Mouse (Mus musculus) adrenal gland, adult 2 months (tissue): ENCODE results near the gene Kbtbd2. TPM values are rescaled to one million over a fixed set of nuclear protein-coding genes. Genes with fewer than 3 reads are reported as not detected.

Source experiments
- DNase-seq: peaks from one replicate; pipeline ENCODE4 v3.0.0; 2021
- polyA plus RNA-seq: library from polyadenylated mRNA; depleted of rRNA; stranded (reverse); fragments of >200 nt; gene quantifications from 2 replicates; pipeline ENCODE4 v1.2.3, GENCODE M21; 2012; rRNA removed
- total RNA-seq, 2 experiments: library from RNA; stranded (reverse); gene quantifications; 2 replicates each; pipeline ENCODE4 v1.2.3; 2021

Kbtbd2 gene
- total and polyA plus RNA-seq, 3 experiments, result 3.0 to 32.7 (median 28.5) TPM

DNA sequence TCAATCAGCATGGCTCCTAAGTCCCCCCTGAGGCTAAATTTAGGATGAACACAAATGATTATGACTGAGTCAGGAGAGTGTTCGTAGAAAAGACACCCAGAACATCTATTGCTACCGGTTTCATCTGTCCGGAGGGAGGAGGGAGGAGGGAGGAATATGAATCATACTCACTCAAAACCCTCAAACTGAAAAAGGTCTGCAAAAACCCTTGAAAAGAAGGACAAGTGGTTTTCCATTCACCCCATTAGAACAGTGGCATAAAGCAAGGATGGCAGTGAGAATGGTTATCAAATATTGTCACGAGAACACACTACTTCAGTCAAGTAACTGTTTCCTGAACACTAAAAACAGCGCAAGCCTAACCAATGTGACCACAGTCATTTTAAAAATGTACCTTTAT lies 12.5 kb downstream of the Kbtbd2 start:
- peak; percentile 37 for DNase-seq

DNA sequence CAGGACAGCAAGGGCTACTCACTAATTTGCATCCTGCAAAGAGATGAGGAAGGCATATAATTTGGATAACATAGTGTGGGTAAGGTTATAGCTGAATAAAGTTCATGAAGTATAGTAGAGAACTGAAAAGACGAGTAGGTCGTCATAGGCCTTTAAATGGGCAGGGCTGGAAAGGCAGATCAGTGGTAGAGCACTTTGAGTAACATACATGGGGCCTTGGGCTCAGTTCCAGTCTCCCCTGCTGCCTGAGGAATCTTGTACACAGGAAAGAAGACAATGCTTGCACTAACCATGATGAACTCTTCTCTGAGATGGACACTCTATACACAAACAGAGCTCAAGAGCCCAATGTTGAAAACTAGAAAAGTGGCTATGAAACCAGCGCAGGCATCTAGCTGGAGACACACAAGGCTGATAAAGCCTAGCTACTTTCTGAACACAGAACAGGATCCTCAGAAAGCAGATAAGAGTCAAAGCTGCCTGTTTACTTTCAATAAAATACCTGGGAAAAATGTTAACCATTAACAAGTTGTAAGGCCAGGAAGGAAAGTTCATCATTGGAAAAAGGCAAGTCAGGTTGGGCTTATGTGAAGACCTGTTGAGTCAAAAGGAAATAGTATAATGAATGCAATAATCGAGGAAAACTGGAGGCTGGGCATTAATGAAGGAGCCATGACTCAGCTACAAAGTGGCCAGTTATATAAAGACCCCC lies 13.9 kb downstream of the Kbtbd2 start:
- DNase-seq, result no peak

DNA sequence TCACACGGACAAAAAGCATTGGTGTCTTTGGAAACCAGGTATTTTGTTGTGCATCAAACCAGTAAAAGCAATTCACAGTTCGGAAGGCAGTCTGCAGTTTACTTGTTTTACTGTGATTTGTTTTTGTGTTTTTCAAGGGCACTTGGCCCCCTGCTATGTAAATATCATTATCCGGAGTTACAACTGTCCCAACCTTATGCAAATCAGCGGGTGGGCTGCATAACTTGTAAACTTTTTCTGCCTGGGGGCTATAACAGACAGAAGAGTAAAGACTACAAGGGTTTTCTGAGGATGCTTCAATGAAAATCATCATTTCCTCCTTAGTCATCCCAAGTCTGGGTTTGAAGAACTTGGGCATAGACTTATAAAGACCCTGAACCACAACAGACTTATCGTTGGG lies 18.0 kb downstream of the Kbtbd2 start:
- no peak for DNase-seq

DNA sequence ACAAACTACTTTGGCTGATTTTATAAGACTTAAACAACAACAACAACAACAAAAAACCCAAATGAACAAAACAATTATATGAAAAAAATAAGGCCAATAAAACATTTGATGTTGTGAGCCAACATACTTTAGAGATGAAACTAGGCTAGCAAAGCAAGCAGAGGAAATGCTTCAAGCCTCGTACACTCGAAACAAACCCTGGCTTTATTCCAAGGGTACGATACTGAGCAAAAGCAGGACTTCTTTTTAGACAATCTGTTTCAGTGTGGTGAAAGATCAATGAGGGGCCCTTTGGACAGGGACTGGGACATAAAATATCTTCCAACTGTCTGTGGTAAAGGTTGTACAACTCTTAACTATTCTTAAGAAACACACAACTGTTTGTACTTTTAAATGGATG lies 21.8 kb downstream of the Kbtbd2 start:
- DNase-seq, result no peak

DNA sequence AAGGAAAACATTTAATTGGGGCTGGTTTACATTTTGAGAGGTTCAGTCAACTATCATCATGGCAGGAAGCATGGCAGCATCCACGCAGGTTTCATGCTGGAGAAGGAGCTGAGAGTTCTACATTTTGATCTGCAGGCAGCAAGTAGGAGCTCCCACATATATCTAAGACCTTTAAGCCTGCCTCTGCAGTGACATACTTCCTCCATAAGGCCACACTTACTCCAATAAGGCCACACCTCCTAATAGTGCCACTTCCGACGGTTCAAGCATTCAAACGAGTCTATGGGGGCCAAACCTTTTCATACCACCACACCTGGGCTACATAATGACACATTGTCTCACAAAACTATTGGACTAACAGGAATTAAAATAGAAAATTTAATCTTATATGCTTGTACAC lies 31.9 kb downstream of the Kbtbd2 start:
- no peak for DNase-seq

DNA sequence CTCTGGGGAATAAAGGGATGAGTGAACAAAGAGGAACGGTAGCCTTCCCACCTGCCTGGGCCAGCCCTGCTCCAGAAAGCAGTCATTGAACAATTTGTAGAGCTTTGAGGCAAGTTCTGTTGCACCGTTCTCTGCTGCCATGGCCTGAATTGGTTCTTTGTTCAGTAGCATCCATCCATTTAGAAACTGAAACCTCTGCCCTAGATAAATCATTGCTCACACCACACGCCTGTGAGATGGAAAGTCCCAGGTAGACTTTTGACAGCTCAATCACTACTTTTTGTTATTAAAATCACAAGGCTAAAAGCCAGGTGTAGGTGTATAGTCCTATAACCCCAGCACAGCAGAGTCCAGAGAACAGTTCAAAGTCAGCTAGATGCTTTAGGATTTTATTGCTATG lies 32.3 kb downstream of the Kbtbd2 start:
- no peak for DNase-seq

DNA sequence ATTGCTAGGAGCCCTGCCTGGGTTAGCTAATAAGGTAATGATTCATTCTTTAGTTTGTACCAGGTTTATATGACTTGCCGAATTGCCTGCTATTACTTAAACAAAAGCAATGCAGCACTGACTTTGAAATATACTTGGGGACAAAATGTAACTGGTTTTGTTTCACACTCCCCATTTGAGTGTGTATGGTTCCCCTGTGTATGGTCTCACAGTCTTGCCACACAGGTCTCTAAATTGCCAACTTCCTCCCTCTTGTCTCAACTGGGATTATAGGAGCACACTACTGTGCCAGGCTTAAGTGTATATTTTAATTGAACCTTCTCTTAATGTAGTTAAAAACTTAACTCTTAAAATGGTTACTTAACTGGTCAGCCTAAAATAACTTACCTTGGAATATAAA lies 38.3 kb downstream of the Kbtbd2 start:
- no peak for DNase-seq

DNA sequence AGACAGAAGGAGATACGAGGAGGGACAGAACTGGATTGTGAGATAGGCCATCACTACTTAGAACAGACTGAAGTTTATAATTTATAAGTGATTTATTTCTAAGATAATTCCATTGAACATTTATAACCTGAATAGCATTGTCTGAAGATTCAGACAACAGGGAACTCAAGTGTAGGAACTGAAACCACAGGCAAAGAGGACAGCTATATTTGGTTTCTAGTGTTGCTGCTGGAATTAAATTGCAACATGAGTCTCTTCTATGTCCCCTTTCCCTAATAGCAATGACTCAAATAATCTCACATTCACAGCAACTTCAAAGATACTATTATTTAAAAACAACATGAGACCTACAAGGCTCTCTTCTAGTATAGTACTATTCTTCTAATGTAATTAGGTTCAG lies 41.5 kb downstream of the Kbtbd2 start:
- DNase-seq, result no peak

DNA sequence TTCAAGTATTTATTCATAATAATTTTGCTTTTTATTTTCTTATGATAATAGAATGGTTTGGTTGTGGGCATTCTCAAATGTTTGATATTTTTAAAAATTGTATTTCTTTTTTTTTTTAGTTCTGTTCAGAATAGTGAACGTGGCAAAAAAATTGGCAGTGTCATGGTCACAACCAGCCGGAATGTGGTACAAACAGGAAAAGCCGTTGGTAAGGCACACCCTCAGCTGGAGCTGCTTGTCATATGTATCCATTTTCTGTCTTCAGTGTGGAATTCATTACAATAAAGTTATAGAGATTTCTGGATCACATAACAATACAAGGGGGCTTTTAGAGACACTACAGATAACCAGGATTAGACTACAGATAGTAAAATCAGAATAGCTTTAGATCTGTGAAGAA lies 43.9 kb downstream of the Kbtbd2 start:
- DNase-seq, result no peak

DNA sequence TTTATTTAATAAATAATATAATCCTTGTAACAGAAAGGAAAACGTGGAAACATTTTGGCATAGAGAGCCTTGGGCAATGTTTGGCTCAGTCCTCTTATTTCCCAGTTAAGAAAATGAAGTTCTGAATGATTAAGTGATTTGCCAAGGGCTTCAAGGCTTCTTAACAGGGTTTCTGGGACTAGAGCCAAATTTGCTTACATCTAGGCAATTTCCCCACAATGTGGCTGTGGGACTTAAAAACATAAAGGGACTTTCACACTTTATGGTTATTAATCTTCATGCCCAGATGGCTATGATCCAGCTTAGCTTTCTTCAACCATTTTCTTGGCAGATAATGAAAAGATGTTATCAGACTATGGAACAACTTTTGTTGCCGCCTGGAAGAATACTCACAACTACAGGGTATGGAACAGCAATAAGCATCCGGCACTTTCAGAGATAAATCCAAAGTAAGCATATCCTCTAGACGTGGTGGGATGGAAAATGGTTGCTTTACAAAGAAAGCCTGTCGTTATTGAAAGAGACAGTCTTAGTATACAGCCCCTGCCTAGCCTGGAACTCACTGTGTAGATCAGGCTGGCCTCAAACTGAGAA lies 51.6 kb downstream of the Kbtbd2 start:
- peak; percentile 13 for DNase-seq

DNA sequence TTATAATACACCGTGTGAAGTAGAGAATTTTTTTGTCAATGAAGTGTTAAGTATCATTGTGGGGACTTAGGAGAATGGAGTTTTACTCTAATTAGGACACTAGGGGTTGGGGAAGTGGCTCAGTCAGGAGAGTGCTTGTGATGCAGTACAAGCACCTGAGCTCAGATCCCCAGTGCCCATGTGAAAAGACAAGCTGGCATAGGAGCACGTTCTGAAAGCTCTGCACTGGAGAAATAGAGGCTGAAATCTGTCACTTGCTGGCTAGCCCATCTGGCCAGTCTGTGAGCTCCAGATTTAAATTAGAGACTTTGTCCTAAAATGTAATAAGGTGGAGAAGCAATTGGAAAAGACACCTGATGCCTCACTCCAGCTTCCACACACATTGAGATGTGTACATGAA lies 65.1 kb downstream of the Kbtbd2 start:
- DNase-seq, result no peak

Other genes with a start within 250 kb of the Kbtbd2 start
- gene Pde1c, start 228.7 kb downstream of the Kbtbd2 start, total RNA-seq, result under 1 TPM; 0.17 to 0.31 TPM
- not detected in 2 replicates for gene Pde1c, start 228.7 kb downstream of the Kbtbd2 start, polyA plus RNA-seq
- 10 to 100 TPM; 18.9 to 28.1 TPM for gene Lsm5, start 93.1 kb downstream of the Kbtbd2 start, total RNA-seq
- gene Lsm5, start 93.1 kb downstream of the Kbtbd2 start, polyA plus RNA-seq, result 0.31 TPM in 1 of 2 replicates, not detected in the other
- gene Avl9, start 82.9 kb downstream of the Kbtbd2 start, total RNA-seq, result 10 to 100 TPM; 18.8 to 28.4 TPM
- 6.1 and 6.8 TPM in 2 replicates for gene Avl9, start 82.9 kb downstream of the Kbtbd2 start, polyA plus RNA-seq
- gene Fkbp9, start 34.2 kb upstream of the Kbtbd2 start, total RNA-seq, result 10 to 100 TPM; 53.9 to 87.1 TPM
- 33.5 and 35.2 TPM in 2 replicates for gene Fkbp9, start 34.2 kb upstream of the Kbtbd2 start, polyA plus RNA-seq
- 10 to 100 TPM; 17.8 to 25.3 TPM for gene Nt5c3, start 126.1 kb upstream of the Kbtbd2 start, total RNA-seq
- gene Nt5c3, start 126.1 kb upstream of the Kbtbd2 start, polyA plus RNA-seq, result 5.6 and 15.5 TPM in 2 replicates
- under 1 TPM; 0.31 to 0.40 TPM for gene Vmn1r4, start 126.2 kb upstream of the Kbtbd2 start, total RNA-seq
- gene Vmn1r4, start 126.2 kb upstream of the Kbtbd2 start, polyA plus RNA-seq, result 0.04 and 0.07 TPM in 2 replicates
- not detected for gene Vmn1r5, start 172.5 kb upstream of the Kbtbd2 start, total RNA-seq
- gene Vmn1r5, start 172.5 kb upstream of the Kbtbd2 start, polyA plus RNA-seq, result not detected in 2 replicates
- not detected for gene Vmn1r6, start 199.4 kb upstream of the Kbtbd2 start, total RNA-seq
- gene Vmn1r6, start 199.4 kb upstream of the Kbtbd2 start, polyA plus RNA-seq, result not detected in 2 replicates
- not detected for gene Vmn1r7, start 227.5 kb upstream of the Kbtbd2 start, total RNA-seq
- gene Vmn1r7, start 227.5 kb upstream of the Kbtbd2 start, polyA plus RNA-seq, result not detected in 2 replicates
- not detected for gene Vmn1r8, start 234.5 kb upstream of the Kbtbd2 start, total RNA-seq
- gene Vmn1r8, start 234.5 kb upstream of the Kbtbd2 start, polyA plus RNA-seq, result not detected in 2 replicates